Mouse (Mus musculus) cerebellum, adult 2 months (tissue): ENCODE measurements around the gene Rsrc1. TPM values are rescaled to one million over a fixed set of nuclear protein-coding genes. Genes with fewer than 3 reads are reported as not detected.
A peak's percentile ranks its signal among the peaks of the same experiment; 100 is the strongest.

Source experiments
- DNase-seq, 2 experiments: peaks; one replicate each; pipeline ENCODE4 v3.0.0; 2021
- H3K27ac ChIP-seq: fragments of 200-500 bp; 2 replicates; pipeline ENCODE4 v1.5.1; 2012; ENCODE audit warnings: low read length, control low read depth, inconsistent platforms; ENCODE audit not compliant: insufficient read depth
- H3K27me3 ChIP-seq: fragments of 200-500 bp; 2 replicates; pipeline ENCODE4 v1.6.1; 2012; ENCODE audit warnings: inconsistent platforms, mild to moderate bottlenecking, low read length, moderate library complexity; ENCODE audit not compliant: control insufficient read depth, insufficient read depth
- H3K4me1 ChIP-seq: fragments of 200-500 bp; 2 replicates; pipeline ENCODE4 v1.6.1; 2011; ENCODE audit warnings: low read length; ENCODE audit not compliant: control insufficient read depth, insufficient read depth
- H3K4me3 ChIP-seq: fragments of 200-500 bp; replicated peaks from 2 replicates; pipeline ENCODE3; 2011; ENCODE audit warnings: mild to moderate bottlenecking, low read depth, low read length, control low read depth; ENCODE audit not compliant: insufficient read depth
- CTCF ChIP-seq: fragments of 200-500 bp; IDR thresholded peaks from 2 replicates; pipeline ENCODE4 v1.5.1; 2011; ENCODE audit warnings: low read depth, mild to moderate bottlenecking, control low read depth, low read length, moderate library complexity, borderline replicate concordance; ENCODE audit not compliant: insufficient read depth
- POLR2A ChIP-seq: fragments of 200-500 bp; IDR thresholded peaks from 2 replicates; pipeline ENCODE4 v1.6.1; 2011; ENCODE audit warnings: low read length, control low read depth, borderline replicate concordance; ENCODE audit not compliant: insufficient read depth
- WGBS: fragments of 180-500 bp; shearing (Covaris S2); methylation state at CpG from one replicate; pipeline ENCODE4 v1.1.7; 2018; 5-methylcytosine and 5-hydroxymethylcytosine counted together
- polyA plus RNA-seq: library from polyadenylated mRNA; depleted of rRNA; stranded (reverse); fragments of >200 nt; gene quantifications from 2 replicates; pipeline ENCODE4 v1.2.3, GENCODE M21; 2012

Rsrc1 gene
- polyA plus RNA-seq, 1 experiment: 27.0 TPM

GRCm38 (mm10) chr3:66979491-66979890 is 1.7 kb upstream of the Rsrc1 start:
- Histone ChIP-seq H3K4me3 (no peak overlapping the region), H3K4me1 (no peaks in the 10 kb centered on the region), H3K27me3 (peaks cover 27% of the 10 kb centered on the region; the same call in 1 of the 2 replicates), H3K27ac (no peak overlapping the region)
- TF ChIP-seq POLR2A (no peak), CTCF (no peak)
- 12% methylated on average over 9 of the region's 9 CpGs for WGBS
- DNase-seq: peak in 1 of 2 experiments; percentile 17

GRCm38 (mm10) chr3:66980111-66980975 is 847 bp upstream of the Rsrc1 start:
- H3K27ac ChIP-seq: no peak overlapping the region

DNA sequence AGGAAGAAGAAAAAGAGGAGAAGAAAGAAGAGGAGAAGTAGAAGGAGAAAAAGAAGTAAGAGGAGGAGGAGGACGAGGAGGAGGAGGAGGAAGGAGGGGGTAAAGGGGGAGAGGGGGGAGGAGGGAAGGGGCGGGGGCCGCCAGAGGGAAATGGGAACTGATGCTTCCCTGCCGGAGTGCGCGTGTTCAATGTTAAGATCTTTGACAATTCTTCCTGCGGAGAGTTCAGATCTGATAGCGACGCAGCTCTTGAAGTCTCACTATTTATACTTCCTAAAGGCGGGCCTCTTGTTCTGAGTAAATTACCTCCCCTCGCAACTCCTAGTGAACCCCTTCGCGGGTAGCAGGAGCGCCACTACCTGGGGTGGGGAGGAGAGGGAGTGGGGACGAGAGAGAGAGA is 516 bp downstream of the Rsrc1 start, which contains the start of gene Shox2:
Gene Shox2, minus strand, starts transcription at position 66 of the 400 bp plus-strand sequence.
- H3K4me1 ChIP-seq: no peaks in the 10 kb centered on the region
- peak in 1 of 2 experiments; percentile 31 for DNase-seq
- H3K27ac ChIP-seq: no peak within 1 kb of the TSS
- H3K4me3 ChIP-seq: no peak within 1 kb of the TSS
- peaks cover 27% of the 10 kb centered on the region; the same call in 1 of the 2 replicates for H3K27me3 ChIP-seq
- TF ChIP-seq CTCF: no peak
- 3% methylated on average over 15 of the region's 15 CpGs for WGBS

More at GRCm38 (mm10) chr3:66980111-66980975, 847 bp upstream of the Rsrc1 start:
- no peaks in the 10 kb centered on the region for H3K4me1 ChIP-seq
- H3K4me3 ChIP-seq: no peak overlapping the region
- no peak for TF ChIP-seq CTCF
- no peak for TF ChIP-seq POLR2A
- peak in 1 of 2 experiments; percentile 17 for DNase-seq
- H3K27me3 ChIP-seq: peaks cover 27% of the 10 kb centered on the region; the same call in 1 of the 2 replicates
- 4% methylated on average over 29 of the region's 29 CpGs for WGBS

- no peak overlapping the region for H3K4me3 ChIP-seq
Observed at GRCm38 (mm10) chr3:66982181-66982911, 1.2 kb downstream of the Rsrc1 start.

DNA sequence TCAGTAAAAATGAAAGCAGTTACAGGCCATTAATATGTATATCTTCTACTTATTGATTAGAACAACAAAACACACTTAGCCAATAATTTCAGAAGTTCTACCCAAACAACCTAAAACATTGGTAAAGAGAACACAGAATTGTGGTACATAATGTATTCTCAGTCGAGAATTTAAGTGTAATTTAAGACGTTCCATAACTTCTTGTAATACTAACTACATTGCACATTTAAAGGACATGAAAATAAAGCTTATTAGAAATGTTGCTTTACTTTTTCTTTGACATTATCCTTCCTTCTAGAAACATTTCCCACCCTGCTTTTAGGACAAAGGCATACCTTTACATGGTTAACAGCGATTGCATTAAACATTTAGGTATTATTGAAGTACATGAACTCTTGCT is 2.3 kb downstream of the Rsrc1 start:
- 16% methylated on average over 3 of the region's 3 CpGs for WGBS
- H3K4me3 ChIP-seq: no peak overlapping the region
- DNase-seq: no peak
- H3K27ac ChIP-seq: no peak overlapping the region
- TF ChIP-seq CTCF (no peak), POLR2A (no peak)
- peaks cover 25% of the 10 kb centered on the region; the same call in 1 of the 2 replicates for H3K27me3 ChIP-seq
- H3K4me1 ChIP-seq: no peaks in the 10 kb centered on the region

More at GRCm38 (mm10) chr3:66982181-66982911, 1.2 kb downstream of the Rsrc1 start:
- TF ChIP-seq POLR2A (no peak), CTCF (no peak)
- H3K4me1 ChIP-seq: no peaks in the 10 kb centered on the region
- peaks cover 27% of the 10 kb centered on the region; the same call in 1 of the 2 replicates for H3K27me3 ChIP-seq
- peak in 1 of 2 experiments; percentile 46 for DNase-seq
- WGBS: 2% methylated on average over 29 of the region's 29 CpGs
- no peak overlapping the region for H3K27ac ChIP-seq

- peak; percentile 76 to 83 for DNase-seq
- Histone ChIP-seq H3K4me3 (peak overlapping the region; percentile 90), H3K27ac (no peak overlapping the region), H3K4me1 (no peaks in the 10 kb centered on the region), H3K27me3 (peaks cover 12% of the 10 kb centered on the region; the same call in 1 of the 2 replicates)
- no peak for TF ChIP-seq CTCF
- WGBS: 1% methylated on average over 56 of the region's 60 CpGs
Observed at GRCm38 (mm10) chr3:66985539-66986286, 4.5 kb downstream of the Rsrc1 start.

DNA sequence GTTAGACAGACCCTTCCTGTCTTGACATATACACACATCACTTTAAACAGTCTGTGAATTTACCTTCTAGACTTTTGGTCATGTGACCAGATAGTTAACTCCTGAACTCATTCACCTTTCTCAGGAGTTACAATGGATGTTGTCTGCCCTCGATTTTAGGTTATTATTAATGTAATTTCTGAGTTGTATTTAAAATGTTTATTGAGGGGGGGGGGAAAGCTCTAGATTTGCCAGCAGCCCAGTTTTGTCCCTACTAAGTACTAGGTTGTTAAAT is 5.0 kb downstream of the Rsrc1 start:
- TF ChIP-seq CTCF: no peak
- no peak for TF ChIP-seq POLR2A
- peaks cover 8% of the 10 kb centered on the region; the same call in 1 of the 2 replicates for H3K27me3 ChIP-seq
- DNase-seq: no peak
- 16% methylated on average over 1 of the region's 1 CpGs for WGBS
- no peak overlapping the region for H3K27ac ChIP-seq
- peak overlapping the region; percentile 90 for H3K4me3 ChIP-seq
- H3K4me1 ChIP-seq: no peaks in the 10 kb centered on the region
